8 mouse cellular contexts compared by ENCODE assay signal in genomic region chr5:148958355-148958754, GRCm38 (mm10). TPM values are rescaled to one million over a fixed set of nuclear protein-coding genes. Genes with fewer than 3 reads are reported as not detected.
DNase-seq lines count a peak whose midpoint lies in the region; ATAC-seq and TF ChIP-seq lines count a peak whose summit lies in the region.

No protein-coding gene starts in this region.

- H3K4me3 ChIP-seq in left cerebral cortex, adult 2 months, result no peak overlapping the region; the same call in 1 of the 2 replicates
- H3K4me3 ChIP-seq in limb, embryonic 11.5 days (ENCODE audit: low read depth, low read length), result no peak overlapping the region

- DNase-seq in left cerebral cortex, adult 2 months (ENCODE audit: extremely low spot score in 1 of 2, low spot score in 2 of 2), result no peak
- no peak for DNase-seq in left cerebral cortex, postnatal 10 days (ENCODE audit: extremely low spot score in 1 of 2, low spot score in 2 of 2)
- DNase-seq in cerebellum, adult 18-20 months, result peak; percentile 41 to 44
- peak; percentile 52 for DNase-seq in limb, embryonic 11.5 days (ENCODE audit: low spot score)
- DNase-seq in spleen, postnatal 4 days (ENCODE audit: low spot score in 2 of 2), result peak; percentile 48 to 79
- DNase-seq in urinary bladder, adult 2 months (ENCODE audit: low spot score), result no peak
- no peak for DNase-seq in left cerebral cortex, postnatal 25 days (ENCODE audit: low spot score in 2 of 2)

- intact Hi-C loops in left cerebral cortex, adult 2 months (cut with DNase I), result loop anchor here (2.0 kb wide), 2 partner anchors 30 to 62 kb away; partner anchors contain the start of gene Katnal1
- intact Hi-C loops in left cerebral cortex, postnatal 10 days (cut with DNase I), result no loop called here
- intact Hi-C loops in left cerebral cortex, postnatal 25 days (cut with DNase I), result no loop called here

- peak; percentile 65 for TF ChIP-seq CTCF in left cerebral cortex, adult 2 months (IDR thresholded peaks at IDR 0.05)

- WGBS in limb, embryonic 11.5 days, result 43% methylated on average over 9 of the region's 9 CpGs

- no peak for ATAC-seq in limb, embryonic 11.5 days (ENCODE audit: insufficient number of reproducible peaks, low FRiP score, low TSS enrichment, low read depth)
- ATAC-seq in granulocyte monocyte progenitor cell, adult 5-6 weeks (replicated peaks; ENCODE audit: poor library complexity, severe bottlenecking), result no peak

- H3K4me1 ChIP-seq in limb, embryonic 11.5 days (ENCODE audit: control insufficient read depth, insufficient read depth, low read length), result peaks cover 16% of the 10 kb centered on the region

- no peaks in the 10 kb centered on the region for H3K9me3 ChIP-seq in limb, embryonic 11.5 days (ENCODE audit: control insufficient read depth, low read length)

- H3K36me3 ChIP-seq in limb, embryonic 11.5 days (ENCODE audit: control insufficient read depth, insufficient read depth, low read length), result no peaks in the 10 kb centered on the region

- no peaks in the 10 kb centered on the region for H3K27me3 ChIP-seq in limb, embryonic 11.5 days (ENCODE audit: control insufficient read depth, insufficient read depth, low read length)

- H3K9ac ChIP-seq in limb, embryonic 11.5 days (ENCODE audit: low read length), result no peak overlapping the region

- peak overlapping the region; percentile 91 for H3K27ac ChIP-seq in left cerebral cortex, adult 2 months
- no peak overlapping the region for H3K27ac ChIP-seq in limb, embryonic 11.5 days (replicated peaks; ENCODE audit: low read depth, low read length)

- H3K4me2 ChIP-seq in limb, embryonic 11.5 days (ENCODE audit: low read depth, severe bottlenecking), result no peak overlapping the region

RNA-seq across cellular contexts. Expression of gene Katnal1, which starts 29.2 kb away (rescaled TPM):
- 10 to 100 TPM; 76.6 to 78.1 TPM for total RNA-seq in left cerebral cortex, adult 2 months (2021)
- total RNA-seq in left cerebral cortex, postnatal 10 days (2021), result 10 to 100 TPM; 45.2 to 51.4 TPM
- 23.1 and 24.2 TPM in 2 replicates for polyA plus RNA-seq in limb, embryonic 11.5 days (2014; fragmentation: Nextera tagmentation; extraction: Ambion mirVana)
- polyA plus RNA-seq in urinary bladder, adult 2 months (2012; rRNA removed), result 6.3 and 7.8 TPM in 2 replicates
- total RNA-seq in granulocyte monocyte progenitor cell, adult 5-6 weeks (2014; fragmentation: Nextera tagmentation), result 4.4 and 4.6 TPM in 2 replicates
- 4.4 and 9.3 TPM in 2 replicates for total RNA-seq in granulocyte monocyte progenitor cell, adult 5-6 weeks (2017)
- 10 to 100 TPM; 67.0 to 73.5 TPM for total RNA-seq in left cerebral cortex, postnatal 25 days (2021)

RNA-seq across cellular contexts. Expression of gene Gm42791, which starts 36.6 kb away (rescaled TPM):
- total RNA-seq in left cerebral cortex, adult 2 months (2021), result 10 to 100 TPM; 34.0 to 39.1 TPM
- 10 to 100 TPM in 1 of 2 experiments, 1 to 10 TPM in 1; 6.0 to 18.1 TPM for total RNA-seq in left cerebral cortex, postnatal 10 days (2021)
- polyA plus RNA-seq in limb, embryonic 11.5 days (2014; fragmentation: Nextera tagmentation; extraction: Ambion mirVana), result 1.9 TPM in 1 of 2 replicates, not detected in the other
- not detected in 2 replicates for polyA plus RNA-seq in urinary bladder, adult 2 months (2012; rRNA removed)
- total RNA-seq in granulocyte monocyte progenitor cell, adult 5-6 weeks (2014; fragmentation: Nextera tagmentation), result 4.6 TPM in 1 of 2 replicates, not detected in the other
- total RNA-seq in granulocyte monocyte progenitor cell, adult 5-6 weeks (2017), result 3.8 TPM in 1 of 2 replicates, not detected in the other
- total RNA-seq in left cerebral cortex, postnatal 25 days (2021), result 10 to 100 TPM; 17.8 to 18.5 TPM

Comparison
In these comparisons a context has a peak if more than half of its experiments do, and no peak if none do; other contexts are left out.
1. DNase-seq: peak in cerebellum, adult 18-20 months (2 of 2), limb, embryonic 11.5 days (single experiment) and spleen, postnatal 4 days (2 of 2); none in left cerebral cortex, adult 2 months (0 of 2), left cerebral cortex, postnatal 10 days (0 of 2), urinary bladder, adult 2 months (single experiment) and left cerebral cortex, postnatal 25 days (0 of 2).
2. RNA of gene Katnal1, which starts 29.2 kb away (total RNA-seq): 76.6 to 78.1 TPM in left cerebral cortex, adult 2 months, 67.0 to 73.5 TPM in left cerebral cortex, postnatal 25 days and 45.2 to 51.4 TPM in left cerebral cortex, postnatal 10 days; 4.4 to 9.3 TPM in granulocyte monocyte progenitor cell, adult 5-6 weeks; every median in the first group is over 4 times any median in the second.